In genomic region chr12:70675846-70676245, GRCm38 (mm10) we compare ENCODE assay signal across 14 mouse cellular contexts.
"Had no signal": no experiment of that assay in that cellular context is flagged by ENCODE, and none has a peak within 500 bp of the region (broad histone marks: within the 10 kb centered on the region; RNA-seq: fewer than 3 reads in every experiment).

No protein-coding gene starts in this region.

- H3K9ac ChIP-seq: liver, embryonic 15.5 days; lung, embryonic 14.5 days; midbrain, embryonic 15.5 days had no signal

- ATAC-seq: intestine, postnatal 0 days; midbrain, embryonic 15.5 days had no signal

- H3K4me1 ChIP-seq: liver, embryonic 15.5 days; midbrain, embryonic 15.5 days had no signal

- H3K9me3 ChIP-seq: limb, embryonic 10.5 days; liver, embryonic 15.5 days; midbrain, embryonic 15.5 days had no signal

- H3K36me3 ChIP-seq: limb, embryonic 10.5 days; liver, embryonic 15.5 days; midbrain, embryonic 15.5 days had no signal

- H3K27ac ChIP-seq: left cerebral cortex, adult 2 months; limb, embryonic 10.5 days; liver, embryonic 15.5 days; midbrain, embryonic 15.5 days had no signal

- H3K4me3 ChIP-seq: left cerebral cortex, adult 2 months; limb, embryonic 10.5 days; liver, embryonic 15.5 days; midbrain, embryonic 15.5 days had no signal

- DNase-seq: kidney, adult 8-10 months; kidney, postnatal 25 days; lung, embryonic 14.5 days; lung, postnatal 36 days; right cerebral cortex, postnatal 4 days; spleen, adult 18-20 months; thymus, adult 18-20 months; thymus, postnatal 14 days had no signal

- H3K27me3 ChIP-seq: liver, embryonic 15.5 days; midbrain, embryonic 15.5 days had no signal

- H3K4me2 ChIP-seq: liver, embryonic 11.5 days; liver, embryonic 15.5 days; lung, embryonic 14.5 days; midbrain, embryonic 15.5 days had no signal
